Mouse (Mus musculus) ES-E14 (cell line): ENCODE measurements at regions not wholly inside any gene's neighbourhood (a gene's known extent, or its start where the extent isn't known, plus 50 kb on each side); places are given as distances from the start of the nearest gene placed in this dataset.

ENCODE experiments used
- CHD2 ChIP-seq: IDR thresholded peaks from 2 replicates; pipeline ENCODE4 v1.6.1; 2014; ENCODE audit warnings: mild to moderate bottlenecking, low read depth, low read length, inconsistent platforms
- HCFC1 ChIP-seq: IDR thresholded peaks from 2 replicates; pipeline ENCODE4 v1.6.1; 2012; ENCODE audit warnings: low read length, inconsistent platforms, borderline replicate concordance; ENCODE audit not compliant: insufficient read depth
- MAFK ChIP-seq: IDR thresholded peaks from 2 replicates; pipeline ENCODE4 v1.6.1; 2014; ENCODE audit warnings: mild to moderate bottlenecking, low read depth, low read length, inconsistent platforms; ENCODE audit not compliant: insufficient read depth
- ZC3H11A ChIP-seq: IDR thresholded peaks from 2 replicates; pipeline ENCODE4 v1.6.1; 2012; ENCODE audit warnings: low read depth, mild to moderate bottlenecking, inconsistent platforms, low read length, borderline replicate concordance
- ZNF384 ChIP-seq: IDR thresholded peaks from 2 replicates; pipeline ENCODE4 v1.6.1; 2012; ENCODE audit warnings: low read depth, low read length, inconsistent platforms

DNA sequence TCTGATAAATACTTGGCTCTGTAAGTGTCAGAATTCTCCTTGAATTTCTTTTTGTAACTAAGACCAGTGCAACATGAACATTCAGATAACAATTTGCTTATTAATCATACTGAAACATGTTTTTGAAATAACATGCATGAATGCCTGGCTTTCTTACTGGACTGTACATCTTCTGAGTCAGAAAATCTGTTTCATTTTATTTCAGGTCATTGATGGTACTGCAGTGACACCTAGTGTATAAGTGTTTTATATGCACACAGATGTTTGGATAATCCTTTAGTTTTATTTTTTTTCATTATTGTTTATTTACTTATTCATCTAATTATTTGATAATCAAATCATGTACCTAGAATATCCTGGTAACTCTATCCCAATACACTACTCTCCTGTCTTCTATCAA lies 983.6 kb upstream of the Cdh20 start:
- TF ChIP-seq ZNF384 (no peak), MAFK (no peak), HCFC1 (no peak), ZC3H11A (peak; percentile 69; the same call in 1 of the 2 replicates), CHD2 (no peak)
